Mouse (Mus musculus): ENCODE data around the gene Olfr601. TPM values are rescaled to one million over a fixed set of nuclear protein-coding genes. Genes with fewer than 3 reads are reported as not detected.
"Not testable (repeated sequence)": the region's sequence is repeated elsewhere in the genome, so short reads cannot be mapped to it uniquely, and the experiment has no call there.

Olfr601 gene
- not detected in 2 replicates for polyA plus RNA-seq (2012; rRNA removed)

DNA sequence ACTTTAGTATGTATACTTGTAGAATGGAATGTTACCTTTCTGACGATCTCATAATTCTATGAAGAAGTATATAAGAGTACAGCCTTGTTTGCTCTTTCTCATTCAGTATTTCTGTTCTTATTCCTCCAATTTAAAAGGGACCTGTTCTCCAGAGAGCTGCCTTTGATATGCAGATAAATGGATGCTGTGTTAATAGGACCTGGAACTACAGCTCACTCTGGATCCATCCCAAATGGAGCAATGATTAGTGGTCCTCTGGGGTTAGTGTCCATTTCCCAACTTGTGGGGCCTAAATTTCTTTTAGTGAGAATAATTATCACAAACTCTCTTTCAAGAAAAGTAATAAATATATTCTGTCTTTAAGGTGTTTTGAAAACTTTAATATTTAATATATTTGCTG is at the start of gene Olfr601:
Gene Olfr601 (minus strand): TSS at position 101 of the 400 bp plus-strand sequence.
- DNase-seq (ENCODE audit: extremely low spot score in 1 of 2, low spot score in 1 of 2) = no peak

DNA sequence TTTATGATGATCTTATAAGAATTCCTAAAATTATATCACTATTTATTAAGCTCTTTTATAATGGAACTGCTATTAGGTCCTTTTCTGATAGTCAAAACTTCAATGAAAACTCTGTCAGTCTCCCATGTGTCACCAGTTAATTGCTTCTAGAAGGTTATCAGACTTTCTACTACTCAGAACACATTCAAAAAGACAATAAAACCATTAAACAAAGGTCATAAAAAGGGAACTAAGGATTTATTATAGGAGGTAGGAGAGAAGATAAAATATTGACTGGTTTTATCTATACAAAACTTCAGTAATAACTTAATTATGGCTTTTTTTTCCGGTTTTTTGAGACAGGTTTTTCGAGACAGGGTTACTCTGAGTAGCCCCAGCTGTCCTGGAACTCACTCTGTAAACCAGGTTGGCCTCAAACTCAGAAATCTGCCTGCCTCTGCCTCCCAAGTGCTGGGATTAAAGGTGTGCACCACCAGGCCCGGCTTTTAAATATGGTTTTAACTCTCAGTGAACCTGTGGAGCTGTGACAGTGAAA is 44.1 kb upstream of the Olfr601 start:
- DNase-seq (ENCODE audit: extremely low spot score in 1 of 2, low spot score in 1 of 2) = not testable (repeated sequence)

DNA sequence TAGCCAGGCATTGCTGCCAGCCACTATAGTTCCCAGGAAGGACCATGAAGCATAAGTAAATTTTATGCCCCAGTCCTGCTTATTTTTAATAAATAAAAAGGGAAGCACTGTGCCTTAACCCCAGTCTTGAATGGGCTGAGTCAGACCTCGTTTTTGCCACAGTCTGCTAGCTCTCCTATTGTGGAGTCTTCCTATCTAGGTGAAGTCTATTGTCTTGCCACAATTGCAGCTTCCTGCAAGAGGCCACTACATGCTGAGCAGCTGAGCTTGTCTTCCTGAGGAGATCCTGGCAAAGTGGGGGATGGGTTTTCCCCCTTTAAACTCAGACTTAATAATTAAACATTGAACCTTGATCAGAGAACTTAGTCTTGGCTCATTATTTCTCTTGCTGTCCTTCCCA is 36.5 kb upstream of the Olfr601 start:
- DNase-seq (ENCODE audit: extremely low spot score in 1 of 2, low spot score in 1 of 2) = no peak

DNA sequence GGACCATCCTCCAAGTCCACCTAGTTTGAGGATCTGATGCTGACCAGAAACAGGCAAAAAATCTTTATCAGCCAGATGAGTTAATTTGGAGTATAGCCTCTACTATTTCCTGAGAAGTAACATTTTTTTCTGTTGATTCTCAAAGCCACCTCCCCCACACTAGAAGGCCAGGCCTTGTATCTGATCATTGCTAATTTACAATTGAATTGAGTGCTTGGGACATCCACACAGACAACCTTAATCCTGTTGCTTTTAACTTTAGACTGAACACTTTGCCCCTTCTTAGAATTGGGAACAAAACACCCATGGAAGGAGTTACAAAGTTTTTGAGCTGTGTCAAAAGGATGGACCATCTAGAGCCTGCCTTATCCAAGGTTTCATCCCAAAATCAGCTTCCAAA is 35.3 kb upstream of the Olfr601 start:
- no peak for DNase-seq (ENCODE audit: extremely low spot score in 1 of 2, low spot score in 1 of 2)

DNA sequence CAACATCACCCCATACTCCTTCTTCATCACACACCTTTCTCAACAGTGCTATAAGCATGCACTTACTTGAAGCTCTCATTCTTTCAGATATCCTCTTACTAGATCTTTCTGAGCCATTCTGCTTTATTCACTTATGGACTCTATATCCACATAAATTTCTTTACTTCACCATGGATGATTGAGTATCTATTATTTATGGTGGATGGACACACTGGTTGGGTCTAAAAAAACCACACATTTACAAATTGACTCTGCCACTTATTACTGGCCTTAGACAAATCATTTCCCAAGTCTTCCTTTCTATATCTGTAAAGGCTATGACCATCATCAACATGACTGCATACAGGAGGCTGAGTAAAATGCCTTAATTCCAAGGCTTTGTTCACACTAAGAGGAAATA is 23.6 kb upstream of the Olfr601 start, which contains the start of gene Olfr603:
Gene Olfr603 (minus strand): TSS at position 101 of the 400 bp plus-strand sequence.
- no peak for DNase-seq (ENCODE audit: extremely low spot score in 1 of 2, low spot score in 1 of 2)

DNA sequence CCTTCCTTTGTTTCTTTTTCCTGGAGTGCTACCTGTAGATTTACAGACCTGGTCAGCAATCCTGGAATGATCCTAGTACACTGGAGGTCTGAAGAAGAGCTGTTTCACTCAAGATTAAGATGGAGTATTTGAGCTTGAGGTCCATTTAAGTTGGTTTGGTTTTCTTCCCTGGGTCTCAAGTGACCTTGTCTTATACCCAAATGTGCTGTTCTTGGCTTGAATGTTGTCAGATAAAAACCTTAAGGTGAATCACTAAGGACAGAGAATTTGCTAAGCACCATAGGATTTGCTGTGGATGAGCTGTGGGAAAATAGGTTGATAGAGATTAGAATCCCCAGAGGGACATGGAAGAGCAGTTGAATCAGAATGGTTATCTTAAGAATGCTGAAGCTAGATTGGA is 12.9 kb downstream of the Olfr601 start, which contains the start of gene Olfr600:
Gene Olfr600 (minus strand): TSS at position 101 of the 400 bp plus-strand sequence.
- no peak for DNase-seq (ENCODE audit: extremely low spot score in 1 of 2, low spot score in 1 of 2)

DNA sequence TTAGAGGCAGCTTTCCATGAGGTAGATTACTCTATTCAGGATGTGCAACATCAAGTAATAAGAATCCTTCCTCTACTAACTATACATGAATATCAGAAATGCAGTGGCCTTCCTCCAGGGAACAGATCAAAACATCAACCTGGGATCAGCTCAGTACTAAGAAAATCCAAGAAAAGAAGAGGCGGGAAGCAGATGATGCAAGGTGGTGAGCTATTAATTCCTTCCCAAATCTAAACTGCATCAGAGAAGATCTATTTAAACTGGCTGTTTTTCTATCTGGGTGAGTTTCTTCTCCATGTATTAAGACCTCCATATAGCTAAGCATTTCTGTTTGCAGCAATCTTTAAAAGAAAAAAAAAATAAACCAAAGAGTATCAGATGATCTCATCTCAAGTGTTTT is 26.8 kb downstream of the Olfr601 start, which contains the start of gene Olfr599:
Gene Olfr599 (plus strand): TSS at position 301 of the 400 bp plus-strand sequence.
- DNase-seq (ENCODE audit: extremely low spot score in 1 of 2, low spot score in 1 of 2) = no peak

DNA sequence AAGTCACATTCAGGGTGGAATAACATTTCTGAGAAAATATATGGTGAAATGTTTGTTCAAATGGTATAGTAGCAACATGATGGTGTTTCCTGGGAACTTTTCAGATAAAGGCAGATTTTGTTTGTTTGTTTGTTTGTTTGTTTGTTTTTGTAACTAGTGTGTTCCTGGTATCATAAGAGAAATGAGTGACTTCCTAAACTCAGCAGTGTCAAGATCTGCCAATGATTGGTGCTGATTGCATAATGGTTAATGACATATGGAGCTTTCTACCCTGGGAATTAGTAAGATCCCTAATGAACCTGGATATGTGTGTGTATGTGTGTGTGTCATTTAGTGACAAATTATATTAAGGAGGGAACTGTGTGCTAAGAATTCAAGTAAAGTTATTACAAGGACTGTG is 39.2 kb downstream of the Olfr601 start, which contains the start of gene Olfr598:
Gene Olfr598 (plus strand): TSS at position 301 of the 400 bp plus-strand sequence.
- DNase-seq (ENCODE audit: extremely low spot score in 1 of 2, low spot score in 1 of 2) = no peak

DNA sequence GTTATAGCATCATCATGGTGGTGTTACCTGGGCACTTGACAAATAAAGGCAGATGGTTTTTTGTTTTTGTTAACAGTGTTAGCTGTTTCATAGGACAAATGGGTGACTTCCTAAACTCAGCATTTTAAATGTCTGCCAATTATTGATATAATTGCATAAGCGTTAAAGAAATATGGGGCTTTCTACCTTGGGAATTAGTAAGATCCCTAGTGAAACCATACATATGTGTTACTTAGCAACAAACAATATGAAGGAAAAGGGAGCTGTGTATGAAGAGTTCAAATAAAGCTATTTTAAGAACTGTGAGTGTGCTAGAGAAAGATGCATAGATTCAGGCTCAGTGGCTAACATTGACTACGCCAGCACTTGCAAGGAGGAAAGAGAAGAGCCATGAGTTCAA is 46.4 kb downstream of the Olfr601 start, which contains the start of gene Olfr597:
Gene Olfr597 (plus strand): TSS at position 301 of the 400 bp plus-strand sequence.
- DNase-seq (ENCODE audit: extremely low spot score in 1 of 2, low spot score in 1 of 2) = not testable (repeated sequence)

Other genes starting within 250 kb of the Olfr601 start
- not detected in 2 replicates for gene Olfr586, start 237.0 kb downstream of the Olfr601 start, polyA plus RNA-seq (2012; rRNA removed)
- not detected in 2 replicates for gene Olfr588-ps1, start 221.8 kb downstream of the Olfr601 start, polyA plus RNA-seq (2012; rRNA removed)
- not detected in 2 replicates for gene Olfr589, start 206.3 kb downstream of the Olfr601 start, polyA plus RNA-seq (2012; rRNA removed)
- gene Olfr591, start 184.3 kb downstream of the Olfr601 start, polyA plus RNA-seq (2012; rRNA removed) = 0.11 TPM in 1 of 2 replicates, not detected in the other
- not detected in 2 replicates for gene Olfr592, start 177.9 kb downstream of the Olfr601 start, polyA plus RNA-seq (2012; rRNA removed)
- gene Olfr593, start 150.8 kb downstream of the Olfr601 start, polyA plus RNA-seq (2012; rRNA removed) = not detected in 2 replicates
- gene Olfr594, start 145.7 kb downstream of the Olfr601 start, polyA plus RNA-seq (2012; rRNA removed) = not detected in 2 replicates
- not detected in 2 replicates for gene Usp17ld, start 110.2 kb downstream of the Olfr601 start, polyA plus RNA-seq (2012; rRNA removed)
- 0.23 TPM in 1 of 2 replicates, not detected in the other for gene Olfr596, start 57.0 kb downstream of the Olfr601 start, polyA plus RNA-seq (2012; rRNA removed)
- gene Olfr597, start 46.3 kb downstream of the Olfr601 start, polyA plus RNA-seq (2012; rRNA removed) = 0.19 TPM in 1 of 2 replicates, not detected in the other
- gene Olfr598, start 39.1 kb downstream of the Olfr601 start, polyA plus RNA-seq (2012; rRNA removed) = 0.06 TPM in 1 of 2 replicates, not detected in the other
- not detected in 2 replicates for gene Olfr599, start 26.7 kb downstream of the Olfr601 start, polyA plus RNA-seq (2012; rRNA removed)
- gene Olfr600, start 13.0 kb downstream of the Olfr601 start, polyA plus RNA-seq (2012; rRNA removed) = not detected in 2 replicates
- gene Olfr603, start 23.5 kb upstream of the Olfr601 start, polyA plus RNA-seq (2012; rRNA removed) = not detected in 2 replicates
- gene Usp17lc, start 52.4 kb upstream of the Olfr601 start, polyA plus RNA-seq (2012; rRNA removed) = not detected in 2 replicates
- gene Olfr605, start 82.8 kb upstream of the Olfr601 start, polyA plus RNA-seq (2012; rRNA removed) = not detected in 2 replicates
- gene Olfr606, start 86.4 kb upstream of the Olfr601 start, polyA plus RNA-seq (2012; rRNA removed) = not detected in 2 replicates
- not detected in 2 replicates for gene Olfr607, start 101.5 kb upstream of the Olfr601 start, polyA plus RNA-seq (2012; rRNA removed)
- not detected in 2 replicates for gene Olfr608, start 107.2 kb upstream of the Olfr601 start, polyA plus RNA-seq (2012; rRNA removed)
- gene Olfr609, start 135.4 kb upstream of the Olfr601 start, polyA plus RNA-seq (2012; rRNA removed) = not detected in 2 replicates
- gene Olfr610, start 149.5 kb upstream of the Olfr601 start, polyA plus RNA-seq (2012; rRNA removed) = not detected in 2 replicates
- gene Olfr611, start 158.2 kb upstream of the Olfr601 start, polyA plus RNA-seq (2012; rRNA removed) = not detected in 2 replicates
- not detected in 2 replicates for gene Olfr612, start 180.1 kb upstream of the Olfr601 start, polyA plus RNA-seq (2012; rRNA removed)
- not detected in 2 replicates for gene Olfr613, start 185.4 kb upstream of the Olfr601 start, polyA plus RNA-seq (2012; rRNA removed)
- gene Olfr615, start 193.4 kb upstream of the Olfr601 start, polyA plus RNA-seq (2012; rRNA removed) = not detected in 2 replicates
- not detected in 2 replicates for gene Olfr616, start 206.5 kb upstream of the Olfr601 start, polyA plus RNA-seq (2012; rRNA removed)
- gene Olfr617, start 210.4 kb upstream of the Olfr601 start, polyA plus RNA-seq (2012; rRNA removed) = not detected in 2 replicates
- not detected in 2 replicates for gene Olfr618, start 227.4 kb upstream of the Olfr601 start, polyA plus RNA-seq (2012; rRNA removed)
- gene Olfr619, start 237.9 kb upstream of the Olfr601 start, polyA plus RNA-seq (2012; rRNA removed) = not detected in 2 replicates
- not detected in 2 replicates for gene Olfr620, start 249.9 kb upstream of the Olfr601 start, polyA plus RNA-seq (2012; rRNA removed)

Data from frontal cortex, adult 2 months (tissue).